ENCODE assay signal across 13 mouse cellular contexts in genomic region chr15:77912585-77912984, GRCm38 (mm10). TPM values are rescaled to one million over a fixed set of nuclear protein-coding genes. Genes with fewer than 3 reads are reported as not detected.
DNase-seq lines count a peak whose midpoint lies in the region; ATAC-seq and TF ChIP-seq lines count a peak whose summit lies in the region.
"Had no signal": no experiment of that assay in that cellular context is flagged by ENCODE, and none has a peak within 500 bp of the region (broad histone marks: within the 10 kb centered on the region; RNA-seq: fewer than 3 reads in every experiment).

No protein-coding gene starts in this region.

- 46% methylated on average over 7 of the region's 7 CpGs for WGBS in heart, embryonic 11.5 days (ENCODE audit: insufficient replicate concordance)
- 48% methylated on average over 7 of the region's 7 CpGs for WGBS in liver, embryonic 11.5 days

- peak overlapping the region; percentile 38; the same call in 1 of the 2 replicates for H3K27ac ChIP-seq in heart, embryonic 11.5 days (ENCODE audit: low read depth, low read length)
- H3K27ac ChIP-seq in left cerebral cortex, adult 2 months = peak overlapping the region; percentile 36; the same call in 1 of the 2 replicates
- peak overlapping the region; percentile 40; the same call in 1 of the 2 replicates for H3K27ac ChIP-seq in liver, embryonic 11.5 days (ENCODE audit: low read depth, low read length)

- H3K4me3 ChIP-seq in heart, embryonic 11.5 days (ENCODE audit: low read depth, low read length) = no peak overlapping the region
- no peak overlapping the region for H3K4me3 ChIP-seq in left cerebral cortex, adult 2 months
- no peak overlapping the region for H3K4me3 ChIP-seq in liver, embryonic 11.5 days (ENCODE audit: low read depth, low read length)
- H3K4me3 ChIP-seq: erythroblast, embryonic 14.5 days had no signal

- H3K27me3 ChIP-seq in heart, embryonic 11.5 days (ENCODE audit: control insufficient read depth, insufficient read depth, low read length) = no peaks in the 10 kb centered on the region
- H3K27me3 ChIP-seq in liver, embryonic 11.5 days (replicated peaks; ENCODE audit: control insufficient read depth, insufficient read depth, low read length) = no peaks in the 10 kb centered on the region
- H3K27me3 ChIP-seq: CH12.LX had no signal

- 0 out of 2 replicates have a peak overlapping the region, but pooled peaks have one; percentile 1 for H3K9ac ChIP-seq in heart, embryonic 11.5 days (ENCODE audit: low read depth, low read length)
- no peak overlapping the region for H3K9ac ChIP-seq in liver, embryonic 11.5 days (ENCODE audit: low read depth, low read length)

- no peak for DNase-seq in heart, postnatal 14 days
- DNase-seq in left cerebral cortex, adult 2 months (ENCODE audit: extremely low spot score in 1 of 2, low spot score in 2 of 2) = no peak
- no peak for DNase-seq in left cerebral cortex, postnatal 36 days (ENCODE audit: low spot score in 2 of 2)
- peak; percentile 30 for DNase-seq in T-cell, adult 2 months (ENCODE audit: low spot score)
- no peak for DNase-seq in liver, embryonic 11.5 days (ENCODE audit: low spot score)
- no peak for DNase-seq in frontal cortex, postnatal 14 days (ENCODE audit: low spot score in 2 of 2)
- DNase-seq in layer of hippocampus, adult 9-11 months = no peak
- DNase-seq: cerebellum, postnatal 14 days; right cerebral cortex, postnatal 25 days; thymus, adult 2 months had no signal

- no peaks in the 10 kb centered on the region for H3K9me3 ChIP-seq in heart, embryonic 11.5 days (replicated peaks; ENCODE audit: control insufficient read depth, low read length)
- H3K9me3 ChIP-seq in liver, embryonic 11.5 days (ENCODE audit: control insufficient read depth, low read length) = no peaks in the 10 kb centered on the region

- no peak for TF ChIP-seq CTCF in left cerebral cortex, adult 2 months (IDR thresholded peaks at IDR 0.05)

- H3K4me2 ChIP-seq in heart, embryonic 11.5 days = no peak overlapping the region
- H3K4me2 ChIP-seq in liver, embryonic 11.5 days = no peak overlapping the region

- peaks cover 25% of the 10 kb centered on the region for H3K4me1 ChIP-seq in heart, embryonic 11.5 days (ENCODE audit: control insufficient read depth, insufficient read depth, low read length)
- H3K4me1 ChIP-seq in liver, embryonic 11.5 days (replicated peaks; ENCODE audit: control insufficient read depth, insufficient read depth, low read length) = peaks cover 12% of the 10 kb centered on the region

- intact Hi-C loops in heart, postnatal 14 days (cut with DNase I) = no loop called here
- intact Hi-C loops in left cerebral cortex, adult 2 months (cut with DNase I) = no loop called here
- intact Hi-C loops in left cerebral cortex, postnatal 36 days (cut with DNase I) = loop anchor here (2.0 kb wide), 1 partner anchor 138 kb away; no protein-coding TSS in a partner anchor

- no peak for ATAC-seq in heart, embryonic 11.5 days (replicated peaks; ENCODE audit: insufficient number of reproducible peaks, low FRiP score, low TSS enrichment)
- ATAC-seq in liver, embryonic 11.5 days (replicated peaks; ENCODE audit: low FRiP score) = no peak

- peaks cover 12% of the 10 kb centered on the region; the same call in 1 of the 2 replicates for H3K36me3 ChIP-seq in heart, embryonic 11.5 days (ENCODE audit: control insufficient read depth, insufficient read depth, low read length)
- peaks cover 16% of the 10 kb centered on the region for H3K36me3 ChIP-seq in liver, embryonic 11.5 days (ENCODE audit: control insufficient read depth, insufficient read depth, low read length)

RNA-seq across cellular contexts. Expression of gene Txn2, which starts 16.2 kb away (rescaled TPM):
- polyA plus RNA-seq in heart, embryonic 11.5 days (2014; fragmentation: Nextera tagmentation; extraction: Ambion mirVana) = 284 and 293 TPM in 2 replicates
- 100 to 1,000 TPM; 234 to 248 TPM for total RNA-seq in heart, postnatal 14 days (2021)
- 100 to 1,000 TPM; 139 to 143 TPM for total RNA-seq in left cerebral cortex, adult 2 months (2021)
- total RNA-seq in left cerebral cortex, postnatal 36 days (2021) = 100 to 1,000 TPM; 125 to 150 TPM
- polyA plus RNA-seq in liver, embryonic 11.5 days (2014; fragmentation: Nextera tagmentation; extraction: Ambion mirVana) = 377 and 390 TPM in 2 replicates

RNA-seq across cellular contexts. Expression of gene Foxred2, which starts 43.9 kb away (rescaled TPM):
- 1.2 and 1.7 TPM in 2 replicates for polyA plus RNA-seq in heart, embryonic 11.5 days (2014; fragmentation: Nextera tagmentation; extraction: Ambion mirVana)
- under 1 TPM; 0.41 to 0.59 TPM for total RNA-seq in heart, postnatal 14 days (2021)
- 10 to 100 TPM; 10.9 to 11.9 TPM for total RNA-seq in left cerebral cortex, adult 2 months (2021)
- total RNA-seq in left cerebral cortex, postnatal 36 days (2021) = 10 to 100 TPM; 11.9 to 12.3 TPM
- 3.3 and 3.6 TPM in 2 replicates for polyA plus RNA-seq in liver, embryonic 11.5 days (2014; fragmentation: Nextera tagmentation; extraction: Ambion mirVana)

RNA-seq across cellular contexts. Expression of gene Eif3d, which starts 58.0 kb away (rescaled TPM):
- 188 TPM in 2 replicates for polyA plus RNA-seq in heart, embryonic 11.5 days (2014; fragmentation: Nextera tagmentation; extraction: Ambion mirVana)
- total RNA-seq in heart, postnatal 14 days (2021) = 10 to 100 TPM; 72.3 to 75.6 TPM
- 100 to 1,000 TPM; 101 to 102 TPM for total RNA-seq in left cerebral cortex, adult 2 months (2021)
- total RNA-seq in left cerebral cortex, postnatal 36 days (2021) = 100 to 1,000 TPM in 1 of 2 experiments, 10 to 100 TPM in 1; 94.5 to 104 TPM
- polyA plus RNA-seq in liver, embryonic 11.5 days (2014; fragmentation: Nextera tagmentation; extraction: Ambion mirVana) = 327 and 368 TPM in 2 replicates

Comparison
In these comparisons a context has a peak if more than half of its experiments do, and no peak if none do; other contexts are left out.
1. RNA of gene Foxred2, which starts 43.9 kb away (total RNA-seq): 11.9 to 12.3 TPM in left cerebral cortex, postnatal 36 days and 10.9 to 11.9 TPM in left cerebral cortex, adult 2 months; 0.41 to 0.59 TPM in heart, postnatal 14 days; every median in the first group is over 4 times any median in the second.
2. Peak in every context shown above with its lines, with median percentiles within 50 percentile points of each other: H3K27ac ChIP-seq.